Mouse (Mus musculus): ENCODE measurements at regions not wholly inside any gene's neighbourhood (a gene's known extent, or its start where the extent isn't known, plus 50 kb on each side); places are given as distances from the start of the nearest gene placed in this dataset.

GRCm38 (mm10) chr3:148136791-148137251 lies 853.5 kb downstream of the Adgrl2 start:
- TF ChIP-seq CTCF (IDR thresholded peaks at IDR 0.05; ENCODE audit: low read depth, low read length): no peak
- no peak for TF ChIP-seq POLR2A (IDR thresholded peaks at IDR 0.05; ENCODE audit: insufficient read depth, low read length)
- no peak for TF ChIP-seq EP300 (IDR thresholded peaks at IDR 0.05; ENCODE audit: insufficient read depth, low read depth, low read length)

All from ES-Bruce4 (cell line).